Mouse (Mus musculus): ENCODE data around the gene Usp3. TPM values are rescaled to one million over a fixed set of nuclear protein-coding genes. Genes with fewer than 3 reads are reported as not detected.
A peak's percentile ranks its signal among the peaks of the same experiment; 100 is the strongest.

Gene Usp3
- polyA plus RNA-seq, 1 experiment from 2014 or later, result 109 TPM

DNA sequence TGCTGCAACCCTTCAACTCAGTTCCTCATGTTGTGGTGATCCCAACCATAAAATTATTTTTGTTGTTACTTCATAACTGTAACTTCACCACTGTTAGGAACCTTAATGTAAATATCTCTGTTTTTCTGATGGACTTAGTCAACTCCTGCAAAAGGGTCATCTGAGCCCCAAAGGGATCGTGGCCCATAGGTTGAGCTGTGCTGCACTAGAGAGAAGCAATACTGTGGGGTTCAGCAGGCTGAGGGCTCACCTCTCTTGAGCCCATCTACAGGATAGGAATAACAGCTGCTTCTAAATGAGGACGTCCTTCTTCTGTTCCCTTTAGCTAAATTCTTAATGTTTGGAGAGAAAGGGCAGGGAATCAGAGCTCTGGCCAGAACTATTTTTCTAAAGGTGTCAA lies 7.6 kb upstream of the Usp3 start:
- Histone ChIP-seq H3K4me2 (replicated peaks) (no peak overlapping the region), H3K36me3 (no peaks in the 10 kb centered on the region), H3K27me3 (peaks cover 8% of the 10 kb centered on the region; the same call in 1 of the 2 replicates), H3K9ac (replicated peaks) (no peak overlapping the region), H3K27ac (no peak overlapping the region), H3K4me3 (replicated peaks) (no peak overlapping the region), H3K9me3 (no peaks in the 10 kb centered on the region), H3K4me1 (replicated peaks) (0 out of 2 replicates have a peak, but pooled peaks cover 9% of the 10 kb centered on the region)
- WGBS, result 82% methylated on average over 2 of the region's 2 CpGs
- no peak for ATAC-seq

GRCm38 (mm10) chr9:66599577-66599976 lies 6.6 kb upstream of the Usp3 start:
- ATAC-seq, result no peak
- Histone ChIP-seq H3K4me3 (replicated peaks) (no peak overlapping the region), H3K36me3 (no peaks in the 10 kb centered on the region), H3K27me3 (peaks cover 14% of the 10 kb centered on the region; the same call in 1 of the 2 replicates), H3K9me3 (no peaks in the 10 kb centered on the region), H3K9ac (replicated peaks) (no peak overlapping the region), H3K27ac (no peak overlapping the region), H3K4me1 (replicated peaks) (0 out of 2 replicates have a peak, but pooled peaks cover 9% of the 10 kb centered on the region), H3K4me2 (replicated peaks) (no peak overlapping the region)
- WGBS, result 5% methylated on average over 4 of the region's 4 CpGs

- no peak for ATAC-seq
- peaks cover 14% of the 10 kb centered on the region for H3K4me1 ChIP-seq (replicated peaks)
- no peaks in the 10 kb centered on the region for H3K9me3 ChIP-seq
- H3K27me3 ChIP-seq, result peaks cover 20% of the 10 kb centered on the region; the same call in 1 of the 2 replicates
- no peak overlapping the region for H3K4me2 ChIP-seq (replicated peaks)
- no peak overlapping the region for H3K4me3 ChIP-seq (replicated peaks)
- no peaks in the 10 kb centered on the region for H3K36me3 ChIP-seq
- H3K9ac ChIP-seq (replicated peaks), result no peak overlapping the region
- 45% methylated on average over 5 of the region's 5 CpGs for WGBS
- no peak overlapping the region for H3K27ac ChIP-seq
Observed at GRCm38 (mm10) chr9:66598636-66599035, 5.7 kb upstream of the Usp3 start.

GRCm38 (mm10) chr9:66597480-66598215 lies 4.7 kb upstream of the Usp3 start:
- H3K4me3 ChIP-seq (replicated peaks), result no peak overlapping the region
- 11% methylated on average over 7 of the region's 7 CpGs for WGBS
- H3K9ac ChIP-seq (replicated peaks), result no peak overlapping the region
- no peak overlapping the region for H3K4me2 ChIP-seq (replicated peaks)
- no peak for ATAC-seq
- H3K27ac ChIP-seq, result no peak overlapping the region
- H3K4me1 ChIP-seq (replicated peaks), result peaks cover 19% of the 10 kb centered on the region
- H3K9me3 ChIP-seq, result no peaks in the 10 kb centered on the region
- H3K36me3 ChIP-seq, result no peaks in the 10 kb centered on the region
- H3K27me3 ChIP-seq, result peaks cover 20% of the 10 kb centered on the region; the same call in 1 of the 2 replicates

GRCm38 (mm10) chr9:66597076-66597475 lies 4.1 kb upstream of the Usp3 start:
- H3K36me3 ChIP-seq, result no peaks in the 10 kb centered on the region
- H3K9me3 ChIP-seq, result no peaks in the 10 kb centered on the region
- 31% methylated on average over 6 of the region's 6 CpGs for WGBS
- H3K4me2 ChIP-seq (replicated peaks), result no peak overlapping the region
- no peak overlapping the region for H3K4me3 ChIP-seq (replicated peaks)
- no peak for ATAC-seq
- H3K4me1 ChIP-seq (replicated peaks), result peaks cover 19% of the 10 kb centered on the region
- no peak overlapping the region for H3K9ac ChIP-seq (replicated peaks)
- H3K27me3 ChIP-seq, result peaks cover 20% of the 10 kb centered on the region; the same call in 1 of the 2 replicates
- no peak overlapping the region for H3K27ac ChIP-seq

DNA sequence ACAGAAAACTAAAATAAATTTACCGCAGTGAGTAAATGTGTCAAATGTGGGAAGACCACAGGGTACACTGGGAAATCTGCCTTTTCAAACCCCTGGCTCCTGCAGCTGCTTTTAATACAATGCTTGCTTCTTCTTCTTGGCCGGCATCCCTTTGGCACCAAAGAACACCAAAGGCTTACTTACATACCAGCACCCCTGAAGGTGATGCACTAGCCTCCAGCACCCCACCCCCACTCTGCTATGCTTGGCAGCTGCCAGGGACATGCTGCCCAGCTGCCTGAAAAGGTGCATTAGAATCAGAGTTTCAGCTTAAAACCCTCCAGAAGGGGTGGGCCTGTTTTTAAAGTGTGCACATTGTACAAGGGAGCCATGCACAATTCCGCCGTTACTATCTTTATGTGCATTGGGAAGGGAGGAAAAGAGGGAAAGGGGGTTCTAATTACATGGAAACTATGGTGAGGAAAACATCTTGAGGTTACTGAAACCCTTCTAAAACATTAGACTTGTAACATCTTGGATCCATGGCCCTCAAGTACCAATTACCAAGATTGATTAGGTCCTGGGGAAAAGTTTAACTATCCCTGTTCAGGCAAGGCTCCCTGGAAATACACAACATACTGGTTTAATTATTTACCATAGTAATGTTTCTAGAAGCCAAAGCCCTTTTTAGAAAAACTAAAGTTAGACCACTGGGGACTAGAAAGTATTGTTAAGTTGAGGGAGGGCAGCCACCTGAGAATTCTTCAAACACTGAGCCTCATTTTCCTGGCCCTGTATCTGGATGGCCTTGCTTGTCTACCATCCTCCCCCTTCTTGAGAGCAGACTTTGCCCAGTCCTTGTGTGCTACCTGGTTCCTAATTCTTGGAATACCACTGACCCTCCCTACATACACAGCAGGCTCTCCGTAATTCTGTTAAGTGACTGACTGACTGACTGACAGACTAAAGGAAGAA lies 3.1 kb upstream of the Usp3 start:
- no peak overlapping the region for H3K27ac ChIP-seq
- H3K27me3 ChIP-seq, result peaks cover 20% of the 10 kb centered on the region; the same call in 1 of the 2 replicates
- 0 out of 2 replicates have a peak overlapping the region, but pooled peaks have one; percentile 10 for H3K9ac ChIP-seq (replicated peaks)
- H3K4me2 ChIP-seq (replicated peaks), result no peak overlapping the region
- H3K4me3 ChIP-seq (replicated peaks), result no peak overlapping the region
- no peak for ATAC-seq
- no peaks in the 10 kb centered on the region for H3K36me3 ChIP-seq
- H3K4me1 ChIP-seq (replicated peaks), result peaks cover 24% of the 10 kb centered on the region
- no peaks in the 10 kb centered on the region for H3K9me3 ChIP-seq
- WGBS, result 60% methylated on average over 5 of the region's 5 CpGs

DNA sequence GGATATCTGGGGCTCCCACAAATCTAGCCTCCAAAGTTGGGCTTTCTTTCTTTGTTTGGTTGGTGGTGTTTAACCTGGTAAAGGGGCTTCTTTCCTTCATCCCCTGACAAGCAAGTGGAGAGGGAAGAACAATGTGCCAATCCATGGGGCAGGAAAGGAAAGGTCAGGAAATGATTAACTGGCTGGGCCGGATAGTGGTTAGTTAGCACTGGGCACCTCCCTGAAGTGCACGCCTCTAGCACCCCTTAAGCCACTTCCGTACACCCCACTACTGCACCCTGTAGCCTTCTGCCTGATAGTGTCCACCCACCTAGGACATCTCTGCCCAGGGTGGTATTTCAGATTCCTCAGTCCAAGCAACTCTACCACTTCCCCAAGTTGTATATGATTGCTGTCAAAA lies 1.1 kb upstream of the Usp3 start:
- no peaks in the 10 kb centered on the region for H3K9me3 ChIP-seq
- H3K4me1 ChIP-seq (replicated peaks), result peaks cover 36% of the 10 kb centered on the region
- H3K4me3 ChIP-seq (replicated peaks), result peak overlapping the region; percentile 77; the same call in 1 of the 2 replicates
- H3K27me3 ChIP-seq, result peaks cover 20% of the 10 kb centered on the region; the same call in 1 of the 2 replicates
- 84% methylated on average over 3 of the region's 3 CpGs for WGBS
- ATAC-seq, result no peak
- H3K9ac ChIP-seq (replicated peaks), result no peak overlapping the region
- no peak overlapping the region; the same call in 1 of the 2 replicates for H3K27ac ChIP-seq
- peak overlapping the region; percentile 74 for H3K4me2 ChIP-seq (replicated peaks)
- H3K36me3 ChIP-seq, result no peaks in the 10 kb centered on the region

DNA sequence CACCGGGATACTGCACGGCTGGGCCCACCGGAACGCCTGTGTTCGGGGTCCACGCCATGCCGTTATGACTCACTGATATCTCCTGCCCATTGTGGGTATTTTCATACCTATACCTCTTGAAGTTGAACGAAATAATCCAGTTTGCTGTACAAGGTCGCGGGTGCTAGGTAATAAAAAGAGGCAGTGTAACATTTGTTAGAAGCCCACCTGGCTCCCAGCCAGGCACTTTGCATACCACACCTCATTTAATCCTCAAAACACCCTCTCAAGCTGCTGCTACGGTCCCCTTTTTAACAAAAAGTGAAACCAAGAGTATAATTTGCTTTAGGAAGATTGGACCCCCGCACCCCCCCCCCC lies 649 bp upstream of the Usp3 start:
- 13% methylated on average over 12 of the region's 12 CpGs for WGBS
- H3K4me3 ChIP-seq (replicated peaks), result peak overlapping the region; percentile 77
- H3K27ac ChIP-seq, result 0 out of 2 replicates have a peak overlapping the region, but pooled peaks have one; percentile 25
- no peaks in the 10 kb centered on the region for H3K36me3 ChIP-seq
- H3K4me1 ChIP-seq (replicated peaks), result peaks cover 41% of the 10 kb centered on the region
- peak overlapping the region; percentile 48 for H3K9ac ChIP-seq (replicated peaks)
- peaks cover 20% of the 10 kb centered on the region; the same call in 1 of the 2 replicates for H3K27me3 ChIP-seq
- no peaks in the 10 kb centered on the region for H3K9me3 ChIP-seq
- no peak for ATAC-seq
- peak overlapping the region; percentile 74 for H3K4me2 ChIP-seq (replicated peaks)

GRCm38 (mm10) chr9:66591851-66592645 lies 894 bp downstream of the Usp3 start:
- H3K9me3 ChIP-seq, result no peaks in the 10 kb centered on the region
- peak overlapping the region; percentile 97 for H3K9ac ChIP-seq (replicated peaks)
- H3K4me2 ChIP-seq (replicated peaks), result peak overlapping the region; percentile 74
- WGBS, result 0% methylated on average over 66 of the region's 83 CpGs
- ATAC-seq, result peak; percentile 68
- H3K36me3 ChIP-seq, result no peaks in the 10 kb centered on the region
- peaks cover 51% of the 10 kb centered on the region for H3K4me1 ChIP-seq (replicated peaks)
- H3K27ac ChIP-seq, result peak overlapping the region; percentile 96
- H3K4me3 ChIP-seq (replicated peaks), result peak overlapping the region; percentile 77
- peaks cover 20% of the 10 kb centered on the region; the same call in 1 of the 2 replicates for H3K27me3 ChIP-seq

GRCm38 (mm10) chr9:66590051-66590450 lies 2.9 kb downstream of the Usp3 start:
- peaks cover 10% of the 10 kb centered on the region; the same call in 1 of the 2 replicates for H3K27me3 ChIP-seq
- H3K27ac ChIP-seq, result no peak overlapping the region
- no peaks in the 10 kb centered on the region for H3K36me3 ChIP-seq
- H3K9ac ChIP-seq (replicated peaks), result 0 out of 2 replicates have a peak overlapping the region, but pooled peaks have one; percentile 41
- H3K4me2 ChIP-seq (replicated peaks), result peak overlapping the region; percentile 44
- no peak for ATAC-seq
- peaks cover 50% of the 10 kb centered on the region for H3K4me1 ChIP-seq (replicated peaks)
- H3K4me3 ChIP-seq (replicated peaks), result peak overlapping the region; percentile 17
- no peaks in the 10 kb centered on the region for H3K9me3 ChIP-seq
- WGBS, result 39% methylated on average over 2 of the region's 2 CpGs

- Histone ChIP-seq H3K27me3 (no peaks in the 10 kb centered on the region), H3K9me3 (no peaks in the 10 kb centered on the region), H3K4me1 (replicated peaks) (peaks cover 40% of the 10 kb centered on the region), H3K36me3 (no peaks in the 10 kb centered on the region), H3K4me2 (replicated peaks) (no peak overlapping the region), H3K4me3 (replicated peaks) (no peak overlapping the region), H3K9ac (replicated peaks) (no peak overlapping the region), H3K27ac (no peak overlapping the region)
- ATAC-seq, result no peak
- WGBS, result 97% methylated on average over 1 of the region's 1 CpGs
Observed at GRCm38 (mm10) chr9:66587016-66587415, 5.9 kb downstream of the Usp3 start.
